Mouse (Mus musculus): ENCODE data around the gene Ncor2.

DNA sequence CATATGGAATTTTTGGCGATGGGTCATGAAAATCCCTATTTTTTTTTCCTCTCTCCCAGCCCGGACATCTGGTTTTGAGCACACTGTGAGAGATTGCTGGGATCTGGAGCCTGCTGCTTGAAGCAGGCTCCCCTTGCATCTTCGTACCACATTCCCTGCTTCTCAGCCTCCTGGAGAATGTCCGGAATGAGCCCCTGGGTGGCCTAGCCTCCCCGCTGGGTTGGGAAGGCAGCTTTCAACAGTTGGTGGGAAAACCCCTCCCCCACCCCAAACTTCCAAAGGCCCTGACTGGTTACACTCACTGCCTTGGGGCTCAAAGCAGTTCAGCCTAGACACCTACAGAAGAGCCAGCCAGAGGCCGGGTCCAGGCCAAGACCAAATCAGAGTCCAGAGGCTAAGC, 5.8 kb upstream of the Ncor2 start:
- TF ChIP-seq POLR2A (IDR thresholded peaks at IDR 0.05; ENCODE audit: insufficient read depth, low read depth, low read length), result no peak
- TF ChIP-seq CTCF (IDR thresholded peaks at IDR 0.05; ENCODE audit: insufficient read depth, low read depth, low read length), result no peak
